Mouse (Mus musculus) layer of hippocampus, adult 9-10 months (tissue): Measurements from ENCODE around the gene Dip2c.

ENCODE experiments used
- DNase-seq: peaks from one replicate; pipeline ENCODE4 v3.0.0; 2022; ENCODE audit warnings: low spot score

Dip2c gene

GRCm38 (mm10) chr13:9547698-9548344 is 271.5 kb downstream of the Dip2c start:
- no peak for DNase-seq

DNA sequence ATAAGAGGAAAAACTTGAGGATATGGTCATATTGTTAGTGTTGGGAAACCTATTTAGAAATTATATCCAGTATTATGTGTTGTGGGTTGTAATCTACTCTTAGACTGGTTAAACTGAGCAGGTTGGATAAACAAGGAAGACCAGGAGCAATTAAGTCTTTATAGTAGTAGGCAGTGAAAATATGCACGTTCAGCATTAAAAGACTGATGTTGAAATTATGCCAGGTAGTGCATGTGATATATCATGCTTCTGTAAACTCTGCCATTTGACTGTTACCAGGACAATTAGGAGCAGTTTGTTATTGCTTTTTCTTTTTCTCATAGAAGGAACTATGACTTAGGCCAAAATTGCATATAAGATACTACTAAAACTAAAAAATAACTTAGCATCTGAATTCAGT is 285.8 kb downstream of the Dip2c start:
- no peak for DNase-seq

DNA sequence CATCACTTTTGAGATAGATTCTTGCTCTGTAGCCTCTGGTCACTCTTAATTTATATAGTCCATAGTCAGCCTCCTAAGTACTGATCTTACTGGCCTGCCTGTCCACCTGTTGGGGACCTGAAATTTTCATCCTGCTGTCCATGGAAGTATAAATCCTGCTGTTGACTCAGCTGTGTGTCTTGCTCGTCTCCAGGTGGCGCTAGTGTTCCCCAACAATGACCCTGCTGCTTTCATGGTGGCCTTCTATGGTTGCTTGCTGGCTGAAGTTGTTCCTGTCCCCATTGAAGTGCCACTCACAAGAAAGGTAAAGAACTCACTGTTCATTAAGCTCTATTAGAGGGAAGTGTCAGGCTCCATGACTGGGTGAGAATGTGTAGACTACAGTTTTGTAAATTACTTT is 286.6 kb downstream of the Dip2c start:
- no peak for DNase-seq

GRCm38 (mm10) chr13:9568852-9569251 is 292.5 kb downstream of the Dip2c start:
- DNase-seq = no peak

DNA sequence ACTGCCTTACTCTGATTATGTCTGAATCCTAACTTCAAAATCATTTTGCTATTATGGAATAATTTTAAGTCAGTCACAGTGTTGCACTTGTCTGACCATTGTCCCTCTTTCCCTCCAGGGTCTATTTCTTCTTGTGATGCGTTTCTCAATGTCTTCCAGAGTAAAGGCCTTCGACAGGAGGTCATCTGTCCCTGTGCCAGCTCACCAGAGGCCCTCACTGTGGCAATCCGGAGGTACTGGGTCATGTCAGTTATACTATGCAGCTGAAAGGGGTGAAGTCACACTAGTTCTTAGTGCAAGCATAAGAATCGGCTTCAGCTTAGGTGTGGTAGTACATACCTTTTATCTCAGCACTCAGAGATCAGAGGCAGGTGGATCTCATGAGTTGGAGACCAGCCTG is 300.4 kb downstream of the Dip2c start:
- no peak for DNase-seq

GRCm38 (mm10) chr13:9578456-9578855 is 302.1 kb downstream of the Dip2c start:
- DNase-seq = no peak

GRCm38 (mm10) chr13:9581821-9582220 is 305.5 kb downstream of the Dip2c start:
- DNase-seq = no peak

DNA sequence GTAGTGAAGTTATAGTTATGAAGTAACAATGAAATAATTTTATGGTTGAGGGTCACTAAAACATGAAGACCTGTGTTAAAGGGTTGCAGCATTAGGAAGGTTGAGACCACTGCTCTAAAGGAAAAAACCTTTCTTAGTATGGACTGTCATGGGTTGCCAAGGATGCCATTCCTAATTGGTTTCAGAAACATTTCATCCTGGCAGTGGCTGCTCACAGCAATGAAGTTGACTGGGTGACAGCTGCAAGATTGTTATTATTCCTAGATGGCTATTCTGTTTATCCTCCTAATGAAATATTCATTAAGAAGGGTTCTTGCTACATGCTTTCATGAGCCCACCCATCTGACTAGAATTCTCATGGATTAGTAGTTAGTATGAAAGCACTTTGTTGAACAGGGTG is 307.3 kb downstream of the Dip2c start:
- DNase-seq = no peak

DNA sequence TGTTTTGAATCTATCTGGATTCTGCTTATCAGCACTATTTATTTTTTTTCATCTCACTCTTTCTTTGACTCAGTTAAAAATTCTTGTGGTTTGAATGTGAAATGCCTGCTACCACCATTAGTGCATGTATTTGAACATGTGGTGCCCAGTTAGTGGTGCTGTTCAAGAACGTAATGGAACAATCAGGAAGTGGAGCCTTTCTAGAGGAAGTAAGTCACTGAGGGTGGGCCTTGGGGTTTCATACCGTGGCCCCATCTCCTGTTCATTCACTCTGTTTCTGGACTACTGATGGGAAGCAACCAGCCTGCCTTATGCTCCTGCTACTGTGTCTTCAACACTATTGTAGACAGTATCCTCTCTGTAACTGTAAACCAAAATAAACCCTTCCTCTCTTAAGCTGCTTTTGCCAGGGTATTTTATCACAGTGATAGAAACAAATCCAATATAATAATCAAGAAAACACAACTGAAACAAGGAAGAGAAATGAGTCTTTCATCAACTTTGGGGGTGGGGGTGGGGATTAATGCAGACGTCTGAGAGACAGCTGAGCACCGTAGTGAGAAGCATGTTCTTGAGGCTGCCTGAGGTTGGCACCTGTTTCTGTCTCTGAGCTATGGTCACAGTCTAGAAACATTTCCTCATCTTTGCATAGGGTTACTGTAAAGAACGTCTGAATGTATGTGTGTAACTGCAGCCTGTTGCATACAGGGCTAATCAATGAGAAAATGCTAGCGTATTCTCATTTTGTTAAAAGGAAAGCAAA is 323.2 kb downstream of the Dip2c start:
- DNase-seq = no peak

DNA sequence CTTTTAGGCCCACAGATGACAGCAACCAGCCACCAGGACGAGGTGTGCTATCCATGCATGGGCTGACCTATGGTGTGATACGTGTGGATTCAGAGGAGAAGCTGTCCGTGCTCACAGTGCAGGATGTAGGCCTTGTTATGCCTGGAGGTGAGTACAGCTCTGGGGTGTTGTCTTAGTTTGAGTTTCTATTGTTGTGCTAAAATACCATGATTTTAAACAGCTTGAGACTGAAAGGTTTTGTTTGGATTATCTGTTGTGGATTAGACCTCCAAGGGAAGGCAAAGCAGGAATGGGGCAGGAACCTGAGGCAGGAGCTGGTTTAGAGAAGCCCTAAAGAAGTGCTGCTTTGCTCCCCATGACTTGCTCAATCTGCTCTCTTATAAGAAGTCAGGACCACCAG is 325.0 kb downstream of the Dip2c start:
- no peak for DNase-seq

DNA sequence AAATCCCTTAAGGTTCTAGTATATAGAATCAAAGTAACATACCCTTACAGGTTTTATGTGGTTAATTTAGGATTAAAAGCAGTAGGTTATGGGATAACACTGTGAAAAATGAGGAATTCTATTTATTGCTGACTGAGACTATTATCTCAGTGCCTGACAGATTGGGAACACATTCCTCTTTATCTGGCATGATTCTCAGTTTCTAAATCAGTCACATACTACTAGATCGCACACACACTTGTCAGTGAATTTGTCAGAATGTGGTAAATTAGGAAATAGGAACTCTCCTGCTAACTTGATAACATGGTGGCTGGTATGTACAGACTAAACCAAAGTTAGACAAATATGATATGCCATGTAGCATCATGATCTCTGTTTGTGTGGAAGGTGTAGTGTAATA is 334.9 kb downstream of the Dip2c start:
- peak; percentile 24 for DNase-seq

GRCm38 (mm10) chr13:9632684-9633083 is 356.4 kb downstream of the Dip2c start:
- DNase-seq = no peak

- no peak for DNase-seq
Measured at GRCm38 (mm10) chr13:9635951-9636350, 359.6 kb downstream of the Dip2c start.

- no peak for DNase-seq
Measured at GRCm38 (mm10) chr13:9636505-9636904, 360.2 kb downstream of the Dip2c start.

DNA sequence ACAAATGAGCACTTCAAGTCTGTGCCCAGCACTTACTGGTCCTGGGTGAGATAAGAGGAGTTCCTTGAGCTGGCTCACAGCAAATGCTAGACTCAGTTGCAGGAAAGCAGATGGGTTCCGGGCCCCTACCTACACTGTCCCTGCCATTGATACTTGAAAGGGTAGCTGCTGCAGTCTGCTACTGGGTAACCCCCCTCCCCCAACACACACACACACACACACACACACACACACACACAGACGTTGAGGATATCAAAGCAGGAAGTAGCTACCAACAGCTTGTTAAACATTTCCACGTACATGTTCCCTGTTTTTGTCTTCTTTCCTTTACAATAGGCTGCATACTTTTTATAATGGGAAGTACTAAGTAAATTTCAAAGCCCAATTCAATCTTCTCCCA is 361.6 kb downstream of the Dip2c start:
- DNase-seq = no peak

DNA sequence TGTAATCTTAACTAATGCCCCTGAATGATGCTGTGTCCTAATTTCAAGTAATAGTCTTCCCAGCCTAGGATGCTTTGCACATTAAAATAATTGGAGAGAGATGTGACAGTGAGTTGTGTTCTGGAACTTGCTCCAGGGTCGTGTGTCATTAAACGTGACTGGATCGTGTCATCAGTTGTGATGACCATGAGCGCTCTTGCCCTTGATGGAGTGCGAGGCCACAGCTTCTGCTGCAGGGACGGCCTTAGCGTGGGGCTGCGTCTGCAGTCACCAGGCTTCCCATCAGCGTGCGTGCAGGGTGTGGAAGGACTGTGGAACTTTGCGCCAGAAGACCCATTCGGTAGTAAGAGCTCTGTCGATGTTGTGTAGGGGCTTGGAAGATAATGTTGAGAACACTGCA is 372.4 kb downstream of the Dip2c start:
- no peak for DNase-seq

DNA sequence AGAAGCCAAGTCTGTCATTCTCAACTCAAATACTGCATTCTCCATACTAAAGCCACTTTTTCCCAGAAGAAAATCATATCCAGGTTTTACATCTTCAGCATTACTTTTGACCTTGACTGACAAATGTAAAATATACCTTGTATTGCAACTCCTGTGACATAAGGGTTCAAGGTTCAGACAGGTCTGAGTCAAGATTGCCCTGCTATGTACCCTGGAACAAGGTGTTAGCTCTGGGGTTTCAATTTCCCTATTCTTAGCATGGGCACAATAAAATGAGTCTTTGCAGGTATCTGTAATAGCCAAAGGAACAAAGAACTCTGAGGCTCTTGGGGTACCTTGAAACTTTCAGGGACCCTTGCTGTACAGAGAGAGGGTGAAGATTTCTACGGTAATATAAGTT is 373.6 kb downstream of the Dip2c start:
- no peak for DNase-seq

DNA sequence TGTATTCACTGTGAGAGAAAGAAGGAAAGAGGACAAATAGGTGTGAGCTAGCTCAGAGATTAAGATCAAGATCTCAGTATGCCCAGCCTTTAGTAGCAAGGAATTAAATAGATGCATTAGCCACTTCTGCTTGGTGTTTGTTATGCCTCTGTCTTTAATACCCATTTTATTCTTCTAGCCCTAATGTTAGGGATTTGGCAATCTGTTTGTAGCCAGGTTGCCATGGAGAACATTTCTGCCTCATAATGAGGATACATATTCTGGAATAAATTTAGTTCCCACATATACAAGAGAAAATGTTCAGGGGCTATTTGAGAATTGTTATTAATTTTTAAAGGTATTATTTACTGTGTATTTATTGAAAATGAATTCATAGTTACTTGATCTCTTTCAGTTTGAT is 374.3 kb downstream of the Dip2c start:
- DNase-seq = peak; percentile 33

- DNase-seq = no peak
Measured at GRCm38 (mm10) chr13:9653018-9653417, 376.7 kb downstream of the Dip2c start.

- no peak for DNase-seq
Measured at GRCm38 (mm10) chr13:9656613-9657012, 380.3 kb downstream of the Dip2c start.

- DNase-seq = no peak
Measured at GRCm38 (mm10) chr13:9660711-9661110, 384.4 kb downstream of the Dip2c start.

- DNase-seq = no peak
Measured at GRCm38 (mm10) chr13:9663593-9663992, 387.3 kb downstream of the Dip2c start.

- DNase-seq = no peak
Measured at GRCm38 (mm10) chr13:9667954-9668496, 391.7 kb downstream of the Dip2c start.

DNA sequence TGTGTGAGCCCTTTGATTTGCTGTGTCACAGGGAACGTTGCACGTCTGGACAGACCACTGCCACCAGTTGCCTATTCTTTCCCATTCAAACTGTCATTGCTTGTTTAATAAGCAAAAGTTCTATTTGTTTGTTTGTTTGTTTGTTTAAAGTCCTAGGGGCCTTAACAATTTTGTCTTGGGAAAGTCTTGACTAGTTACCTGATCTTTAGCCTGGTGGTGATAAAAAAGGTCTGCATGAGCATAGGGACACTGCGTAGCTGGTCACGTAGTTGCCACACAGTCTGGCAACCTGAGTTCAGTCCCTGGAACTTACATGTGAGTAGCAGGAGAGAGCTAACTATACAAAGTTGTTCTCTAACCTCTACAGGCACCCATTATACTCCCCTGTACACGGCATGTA is 392.9 kb downstream of the Dip2c start:
- no peak for DNase-seq
